Mouse (Mus musculus) thymus, adult 18-20 months (tissue): ENCODE data around the gene Ank2.

Source experiments
- DNase-seq, 2 experiments: peaks; one replicate each; pipeline ENCODE4 v3.0.0; 2022; ENCODE audit warnings: mixed read lengths in 2 of 2

Ank2 gene

DNA sequence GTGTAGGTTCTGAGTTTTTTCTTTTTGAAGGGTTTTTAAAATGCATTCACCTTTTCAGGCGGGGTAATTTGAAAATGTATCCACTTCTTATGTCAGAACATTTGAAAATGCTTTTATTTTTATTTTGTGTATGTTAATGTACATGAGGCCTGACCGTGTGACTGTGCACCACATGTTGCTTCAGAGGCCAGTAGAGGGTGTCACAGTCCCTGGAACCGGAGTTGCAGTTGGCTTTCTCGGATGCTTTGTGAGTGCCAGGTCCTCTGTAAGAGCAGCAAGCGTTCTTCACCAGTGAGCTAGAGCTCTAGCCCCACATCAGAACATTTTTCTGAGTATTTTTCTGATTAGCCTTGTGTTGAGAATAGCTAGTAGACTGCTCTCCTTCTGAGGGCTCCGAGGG is 484.0 kb downstream of the Ank2 start:
- DNase-seq: no peak

DNA sequence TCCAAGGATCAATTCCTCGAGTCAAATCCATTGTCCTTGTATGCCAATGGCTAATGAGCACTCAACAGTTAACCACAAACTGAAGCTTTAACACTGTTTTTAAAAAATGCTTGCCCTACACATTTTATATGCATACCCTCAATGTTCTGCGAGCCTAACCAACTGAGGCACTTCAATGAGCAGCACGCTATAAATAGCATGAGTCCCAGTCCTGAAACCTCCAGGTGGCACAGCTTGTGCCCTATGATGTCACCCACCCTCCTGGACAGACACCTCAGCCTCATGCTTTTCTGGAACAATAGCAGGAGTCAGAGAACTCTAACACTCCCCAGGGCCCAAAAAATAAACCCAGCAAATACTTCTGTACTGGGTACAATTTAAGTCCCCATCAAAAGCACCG is 485.2 kb downstream of the Ank2 start:
- no peak for DNase-seq

DNA sequence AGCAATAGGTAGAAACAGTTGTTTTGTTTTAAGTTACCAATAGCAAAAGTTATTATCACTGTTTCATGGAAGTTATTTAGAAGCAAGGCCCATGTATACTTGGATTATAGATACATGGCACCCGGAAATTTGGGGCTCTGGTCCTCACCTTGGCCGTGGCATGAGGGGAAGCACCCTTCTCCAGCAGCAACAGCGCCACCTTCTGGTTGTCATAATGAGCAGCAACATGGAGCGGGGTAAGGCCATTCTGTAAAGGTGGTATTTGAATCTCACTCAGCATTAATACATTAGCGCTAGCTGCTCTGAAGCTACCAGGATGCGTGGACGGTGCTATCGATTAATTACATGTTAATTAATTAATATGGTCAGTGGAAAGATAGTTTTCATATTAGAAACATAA is 486.6 kb downstream of the Ank2 start:
- DNase-seq: no peak

DNA sequence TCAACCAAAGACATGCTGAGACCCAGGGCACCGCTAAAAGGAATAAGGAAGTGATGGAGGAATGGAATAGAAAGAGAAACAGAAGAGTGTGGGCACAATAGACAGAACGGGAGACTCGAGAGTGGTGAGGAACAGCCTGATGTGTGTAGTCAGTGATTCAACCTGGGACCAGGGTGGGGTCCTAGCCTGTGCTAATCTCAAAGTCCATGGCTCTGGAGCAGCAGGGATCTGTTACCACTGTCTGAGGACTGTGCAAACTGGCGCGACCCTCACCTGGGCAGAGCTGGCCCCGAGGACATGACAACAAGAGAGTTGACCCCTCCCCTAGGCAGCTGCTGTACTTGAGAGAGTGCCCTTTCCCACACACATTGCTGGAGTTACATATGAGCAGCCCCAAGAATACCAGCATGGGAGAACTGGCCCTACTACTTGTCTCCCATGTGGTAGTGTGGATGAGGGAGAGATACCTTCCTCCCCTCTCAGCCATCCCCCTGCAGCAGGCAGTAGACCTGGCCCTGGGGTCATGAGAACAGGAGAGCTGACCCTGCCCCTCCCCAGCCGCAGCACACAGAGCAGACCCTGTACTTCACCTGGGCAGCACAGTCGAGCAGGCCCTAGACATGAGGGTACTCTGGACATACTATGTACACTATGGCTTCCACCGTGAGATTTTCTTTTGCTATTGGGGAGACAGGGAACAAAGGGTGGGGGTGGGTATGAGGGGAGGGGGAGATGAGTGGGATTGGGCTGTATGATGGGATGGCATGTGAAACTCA is 493.1 kb downstream of the Ank2 start:
- no peak for DNase-seq

DNA sequence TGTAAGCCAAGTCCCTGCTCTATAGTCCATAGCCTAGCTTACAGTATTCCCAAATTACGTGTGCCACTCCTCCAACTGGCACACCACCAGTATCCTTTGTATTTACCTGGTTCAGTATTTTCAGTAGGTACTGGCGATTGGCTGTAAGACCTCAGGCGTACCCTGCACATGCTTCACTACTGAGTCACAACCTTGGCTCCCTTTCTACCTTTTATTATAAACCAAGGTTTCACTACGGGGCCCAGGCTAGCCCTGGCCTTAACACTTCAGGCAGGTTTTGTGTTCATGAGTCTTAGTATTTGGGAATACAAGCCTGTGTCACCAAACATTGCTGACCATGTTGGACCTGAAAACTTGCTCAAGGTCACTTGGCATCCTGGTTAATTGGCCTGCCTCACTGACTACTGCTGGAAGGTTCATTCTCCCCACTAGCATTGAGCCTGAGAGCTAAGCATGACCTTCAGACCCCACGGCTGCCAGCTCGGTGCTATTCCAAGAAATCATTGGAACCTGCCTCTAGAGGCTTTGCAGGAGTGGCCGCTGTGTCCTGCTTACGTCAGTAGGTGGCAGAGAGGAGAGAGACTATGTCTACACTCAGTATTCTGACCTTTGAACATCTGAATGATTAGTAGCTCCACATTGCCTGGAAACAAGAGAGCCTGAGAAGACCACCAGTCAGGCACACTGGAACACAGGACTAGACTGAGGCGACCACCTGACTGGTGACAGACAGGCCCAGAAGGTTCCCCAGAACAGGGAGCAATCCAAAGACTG is 494.1 kb downstream of the Ank2 start:
- DNase-seq: no peak

DNA sequence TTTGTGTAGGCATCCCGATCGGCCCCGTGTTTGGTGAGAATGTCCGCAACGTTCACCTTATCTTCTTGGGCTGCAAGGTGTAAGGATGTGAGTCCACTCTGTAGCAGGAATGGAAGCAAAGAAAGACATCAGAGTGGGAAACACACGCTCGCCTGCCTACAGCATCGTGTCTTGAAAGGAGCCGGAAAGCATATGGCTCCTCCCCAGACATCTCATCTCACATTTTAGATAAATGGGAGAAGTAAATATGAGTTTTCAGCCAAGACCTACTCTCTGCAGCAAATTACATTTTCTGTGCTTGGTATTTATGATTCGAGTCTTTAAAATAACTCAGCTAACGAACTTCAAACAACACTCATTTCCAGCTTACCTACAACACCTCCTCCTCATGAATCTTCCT is 495.2 kb downstream of the Ank2 start:
- no peak for DNase-seq

DNA sequence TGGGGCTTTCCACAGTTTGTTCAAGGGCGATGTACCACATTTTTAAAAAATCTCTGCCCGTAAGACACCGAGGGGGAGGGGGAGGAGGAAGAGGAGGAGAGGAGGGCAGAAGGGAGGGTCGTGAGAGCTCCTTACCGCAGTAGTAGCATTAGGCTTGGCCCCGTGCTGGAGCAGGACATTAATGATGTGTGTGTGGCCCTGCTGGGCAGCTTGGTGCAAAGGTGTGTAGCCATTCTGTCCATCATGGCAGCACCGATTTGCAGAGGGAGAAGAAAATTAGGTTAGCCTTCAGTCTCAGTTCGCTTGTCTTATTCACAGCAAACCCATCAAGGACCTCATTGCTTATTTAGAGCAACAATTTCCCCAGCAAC is 500.4 kb downstream of the Ank2 start:
- no peak for DNase-seq

DNA sequence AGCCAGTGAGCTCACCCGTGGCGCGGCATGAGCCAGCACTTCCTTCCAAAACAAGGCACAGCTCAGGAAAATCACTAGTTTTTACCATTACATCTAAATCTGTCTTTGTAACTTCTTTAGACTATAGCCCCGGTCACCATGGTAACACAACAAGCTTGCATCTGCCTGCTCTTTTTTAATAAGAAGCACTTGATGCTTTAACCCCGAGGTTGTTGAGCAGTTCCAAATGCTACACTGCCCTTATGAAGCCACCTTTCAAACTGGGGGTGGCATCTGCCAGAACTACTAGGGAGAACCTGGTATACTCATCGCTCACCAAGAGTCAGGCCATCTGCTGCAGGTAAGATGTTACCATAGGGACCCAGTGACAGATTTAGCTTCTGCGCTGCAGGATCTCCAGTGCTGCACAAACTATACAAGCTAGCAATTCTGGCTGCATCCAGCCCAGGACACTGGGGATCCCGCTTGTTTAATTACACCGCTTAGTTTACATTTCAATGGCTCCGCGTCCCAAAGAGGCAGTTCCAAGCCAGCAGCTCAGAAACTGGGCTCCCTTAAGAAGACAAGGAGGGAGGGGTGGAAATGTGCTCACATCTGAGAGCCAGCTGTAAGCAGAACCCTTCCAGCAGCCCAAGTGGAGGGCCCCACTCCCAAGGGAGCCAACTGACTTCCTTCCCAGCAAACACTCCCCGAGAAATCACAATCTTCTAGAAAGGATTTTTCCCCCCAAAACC is 501.0 kb downstream of the Ank2 start:
- DNase-seq: no peak

DNA sequence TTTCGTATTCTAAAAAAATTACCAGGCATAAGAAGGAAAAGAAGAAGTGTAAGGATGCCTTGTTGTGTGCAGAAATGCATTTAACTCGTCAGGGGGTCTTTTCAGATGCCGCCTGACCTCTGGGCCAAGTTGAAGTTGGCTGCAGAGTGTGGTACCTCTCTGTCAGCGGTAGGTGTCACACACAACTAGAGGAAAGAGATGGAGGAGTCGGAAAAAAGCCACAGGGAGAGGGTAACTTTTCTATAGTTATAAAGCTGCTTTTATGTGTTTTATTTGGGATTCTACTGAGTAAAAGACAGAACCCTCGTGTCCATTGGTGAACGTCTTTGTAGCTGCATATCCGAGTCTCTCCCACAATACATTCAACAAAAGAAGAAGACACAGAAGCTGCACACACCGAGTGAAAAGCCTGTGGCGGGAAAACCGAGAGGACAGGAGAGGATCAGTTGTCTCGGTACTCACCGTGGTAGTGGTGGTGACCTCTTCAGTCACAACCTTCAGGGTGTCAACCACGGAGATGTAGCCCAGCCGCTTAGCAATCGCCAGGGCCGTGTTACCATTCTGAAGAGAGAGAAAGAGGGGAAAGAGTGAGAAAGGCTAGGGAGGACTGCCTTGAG is 501.7 kb downstream of the Ank2 start:
- no peak for DNase-seq

DNA sequence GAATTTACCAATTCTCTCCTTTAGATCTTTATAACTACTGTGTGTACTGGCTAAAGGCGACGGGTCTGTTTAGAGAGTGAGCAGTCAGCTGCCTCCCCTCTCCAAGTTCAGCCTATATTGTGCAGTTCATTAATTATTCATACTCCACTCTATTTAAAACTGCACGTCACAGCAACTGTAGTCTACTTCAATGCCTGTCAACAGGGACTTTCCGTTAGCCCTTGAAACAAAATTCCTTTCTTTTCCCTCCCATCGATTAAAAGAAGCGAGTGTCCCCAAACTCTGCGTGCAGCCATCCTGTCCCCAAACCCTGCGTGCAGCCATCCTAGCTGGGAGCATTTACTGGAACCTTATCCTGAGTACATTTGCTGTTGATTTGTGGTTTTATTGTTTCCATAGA is 502.4 kb downstream of the Ank2 start:
- DNase-seq: no peak

DNA sequence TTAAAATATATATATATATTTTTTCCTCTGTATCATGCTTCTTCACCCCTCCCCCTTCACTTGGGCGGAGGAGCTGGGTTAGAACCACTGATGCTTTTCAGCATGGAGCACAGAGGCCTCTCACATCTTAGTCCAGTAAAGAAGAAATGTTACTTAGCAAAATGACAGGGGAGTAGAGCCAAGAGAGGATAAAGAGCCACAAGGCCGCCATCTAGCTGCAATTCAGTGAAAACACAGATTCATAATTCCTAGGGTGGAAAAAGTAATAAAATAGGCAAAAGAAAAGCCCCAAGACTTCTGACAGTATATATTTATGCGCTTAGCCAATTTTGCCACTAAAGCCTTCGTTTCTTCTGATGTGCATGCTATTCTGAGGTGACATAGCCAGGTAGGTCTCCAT is 503.2 kb downstream of the Ank2 start:
- DNase-seq: no peak

DNA sequence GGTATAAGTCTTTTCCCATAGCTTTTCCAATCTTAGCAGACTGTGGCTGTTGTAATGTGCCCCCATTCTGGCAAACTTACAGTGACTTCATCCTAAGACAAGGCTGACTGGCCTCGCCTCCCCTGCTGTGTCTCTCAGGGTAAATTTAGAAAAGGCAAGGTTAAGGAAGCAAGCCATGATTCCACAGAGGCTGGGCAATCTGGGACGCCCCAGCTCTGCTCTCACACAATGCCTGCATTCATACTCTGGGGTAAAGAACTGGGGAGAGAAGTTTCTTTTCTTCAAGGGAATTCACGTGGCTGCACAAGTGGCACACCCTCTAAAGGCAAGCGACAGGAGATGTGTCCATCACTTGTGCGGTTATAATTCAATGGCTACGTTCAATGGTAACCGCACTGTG is 505.0 kb downstream of the Ank2 start:
- no peak for DNase-seq

DNA sequence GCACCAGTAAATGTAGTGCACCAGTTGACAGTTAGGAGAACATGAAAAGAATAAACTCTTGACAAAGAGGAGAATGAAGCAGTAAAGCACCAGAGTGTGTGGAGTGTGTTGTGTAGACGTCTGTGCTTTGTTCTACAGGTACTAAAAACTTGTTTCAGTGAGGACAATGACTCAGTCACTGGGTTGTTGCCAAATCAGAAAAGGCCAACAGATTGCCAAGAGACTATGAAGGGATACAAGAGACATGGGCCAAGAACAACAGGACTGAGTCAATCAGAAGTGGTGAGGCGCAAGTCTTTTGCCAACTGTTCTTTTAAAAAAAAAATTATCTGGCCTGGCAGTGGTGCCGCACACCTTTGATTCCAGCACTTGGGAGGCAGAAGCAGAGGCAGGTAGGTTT is 509.2 kb downstream of the Ank2 start:
- DNase-seq: no peak

DNA sequence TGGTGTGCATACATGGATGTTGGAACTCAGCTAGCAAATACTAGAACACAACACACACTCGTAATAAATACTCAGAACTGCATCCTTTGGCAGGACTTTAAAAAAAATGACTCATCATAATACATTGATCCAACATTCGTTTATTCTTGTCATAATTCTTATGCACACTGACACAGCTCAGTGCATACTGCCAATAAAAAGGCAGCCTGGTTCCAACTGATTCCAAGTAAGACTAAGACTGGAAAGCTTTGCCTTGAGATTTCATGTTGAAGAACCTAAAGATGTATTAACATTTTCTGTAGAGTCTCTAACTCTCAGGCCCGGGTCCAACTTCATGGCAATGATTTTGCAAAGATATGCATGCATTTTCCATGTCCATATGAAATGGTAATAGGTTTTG is 512.5 kb downstream of the Ank2 start:
- no peak for DNase-seq

DNA sequence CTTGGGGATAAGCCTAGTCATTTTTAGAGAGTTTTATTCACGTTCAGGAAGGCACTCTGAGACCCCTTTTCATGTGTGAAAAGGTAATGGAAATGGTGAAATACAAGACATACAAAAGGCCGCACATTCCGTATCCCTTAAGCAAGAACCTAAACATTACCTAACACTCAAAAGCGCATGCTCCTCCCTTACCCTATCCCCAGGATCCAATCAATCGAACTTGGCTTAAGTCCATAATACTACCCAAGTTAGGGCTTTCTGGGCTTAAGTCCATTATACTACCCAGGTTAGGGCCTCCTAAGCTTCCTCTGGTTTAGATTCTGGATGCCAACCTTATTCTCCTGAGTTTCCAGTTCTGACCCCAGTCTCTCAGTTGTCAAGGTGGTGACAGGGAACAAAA is 516.3 kb downstream of the Ank2 start:
- no peak for DNase-seq

DNA sequence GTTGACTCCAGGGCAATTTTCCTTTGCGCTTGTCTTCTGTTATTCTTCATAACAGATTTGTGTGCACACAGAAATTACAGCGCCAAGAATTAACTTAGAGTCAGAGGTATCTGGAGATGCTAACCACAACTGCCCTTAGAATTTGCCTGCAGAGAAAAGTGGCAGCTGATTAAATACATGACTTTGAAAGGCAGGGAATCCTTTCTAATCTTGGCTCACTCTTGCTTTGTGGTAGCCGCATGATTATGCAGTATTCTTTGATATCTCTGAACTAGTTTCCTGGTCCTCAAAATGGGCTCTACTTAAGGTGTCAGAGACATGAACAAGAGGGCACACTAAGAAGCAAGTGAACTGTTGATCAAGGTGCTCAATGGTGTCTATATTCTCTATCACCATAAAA is 518.0 kb downstream of the Ank2 start:
- no peak for DNase-seq

DNA sequence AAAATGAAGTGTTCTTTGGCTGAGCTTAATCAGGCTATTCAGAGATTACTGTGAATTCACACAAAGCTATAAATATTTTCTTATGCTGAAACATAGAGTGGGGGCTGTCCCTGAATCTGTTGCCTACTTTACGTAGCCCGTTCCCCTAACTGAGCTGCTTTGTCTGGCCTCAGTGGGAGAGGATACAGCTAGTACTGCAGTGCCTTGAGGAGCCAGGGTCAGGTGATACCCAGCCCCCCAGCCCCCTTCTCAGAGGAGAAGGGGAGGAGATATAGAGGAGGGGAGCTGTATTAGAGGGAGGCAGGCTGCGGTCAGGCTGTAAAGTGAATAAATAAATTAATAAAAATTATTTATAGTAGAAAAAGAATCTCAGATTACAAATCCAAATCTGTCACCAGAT is 519.5 kb downstream of the Ank2 start:
- DNase-seq: no peak

DNA sequence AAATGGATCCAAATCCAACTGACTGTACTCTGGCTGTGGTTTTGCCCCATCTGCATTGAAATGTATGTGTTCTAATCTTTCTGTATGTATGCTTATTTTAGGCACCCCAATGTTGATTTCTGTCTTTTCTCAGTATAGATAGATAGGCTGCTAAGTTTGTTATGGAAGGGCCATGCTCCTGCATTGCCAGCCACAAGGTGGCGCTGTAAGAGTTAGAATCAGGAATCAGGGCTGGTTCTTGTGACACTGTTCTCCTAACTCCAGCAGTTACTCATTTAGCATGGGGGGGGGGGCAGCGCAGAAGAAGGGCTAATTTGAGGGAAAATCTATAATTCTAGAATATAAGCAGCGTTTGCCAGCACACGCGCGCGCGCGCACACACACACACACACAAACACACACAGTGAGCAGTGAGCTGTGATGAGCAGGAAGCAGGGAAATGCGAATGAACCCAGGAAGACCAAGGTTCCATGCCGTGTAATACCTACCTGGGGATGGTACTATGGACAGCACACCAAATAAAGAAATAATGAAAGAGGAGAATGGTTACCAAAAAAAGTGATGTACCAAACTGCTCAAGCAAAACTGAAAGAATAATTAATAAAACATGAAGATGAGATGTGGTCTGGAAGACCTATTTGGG is 520.3 kb downstream of the Ank2 start:
- DNase-seq: no peak

DNA sequence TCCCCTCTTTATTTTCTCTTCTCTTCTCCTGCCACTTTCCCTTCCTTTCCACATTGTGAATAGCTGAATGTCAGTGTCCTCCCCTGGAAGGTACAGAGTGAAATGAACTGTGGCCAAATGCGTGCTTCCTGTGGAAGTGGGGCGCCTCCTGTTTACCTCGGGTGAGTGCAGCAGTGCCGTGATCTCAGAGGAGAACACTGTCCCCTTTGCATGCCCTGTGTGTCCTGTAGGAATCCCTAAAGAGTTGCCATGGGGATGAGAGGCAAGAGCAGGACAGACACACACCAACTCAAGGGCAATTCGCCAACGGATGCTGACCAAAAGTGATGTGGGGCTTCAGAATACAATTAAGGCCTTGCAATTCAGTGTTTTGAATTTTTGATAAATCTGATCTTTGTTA is 521.8 kb downstream of the Ank2 start:
- DNase-seq: no peak

DNA sequence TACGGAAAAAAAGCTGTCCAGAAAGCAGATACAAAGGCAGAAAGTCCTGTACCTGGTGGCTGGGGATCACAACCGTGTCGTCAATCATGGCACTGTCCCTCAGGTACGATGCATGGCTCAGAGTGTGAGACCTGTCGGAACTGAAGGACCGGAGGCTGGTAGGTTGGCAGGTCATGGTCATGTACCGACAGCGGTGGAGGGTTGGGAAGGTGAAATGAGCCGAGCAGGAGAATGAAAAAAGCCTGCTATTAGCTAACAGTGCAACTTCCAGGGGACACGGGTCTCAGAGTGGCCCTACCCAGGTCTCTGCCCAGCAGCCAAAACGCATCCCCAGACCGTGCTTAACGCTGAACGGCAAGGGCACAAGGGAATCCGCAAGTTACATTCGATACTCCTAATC is 522.4 kb downstream of the Ank2 start:
- no peak for DNase-seq

DNA sequence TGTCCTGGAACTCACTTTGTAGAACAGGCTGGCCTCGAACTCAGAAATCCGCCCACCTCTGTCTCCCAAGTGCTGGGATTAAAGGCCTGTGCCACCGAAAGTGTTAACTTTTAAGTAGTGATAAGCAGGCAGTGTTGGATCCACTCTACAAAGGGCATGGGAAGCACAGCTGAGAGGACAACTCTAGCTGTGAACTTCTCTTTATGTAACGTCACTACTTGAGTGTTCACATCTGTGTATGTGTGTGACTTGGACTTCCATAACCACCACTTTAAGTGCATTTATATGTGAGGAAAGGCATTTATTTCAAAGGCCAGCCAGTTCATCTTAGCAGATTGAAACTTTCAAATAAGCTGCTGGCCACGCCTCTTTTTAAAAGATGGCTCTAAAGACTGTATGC is 523.7 kb downstream of the Ank2 start:
- DNase-seq: no peak

DNA sequence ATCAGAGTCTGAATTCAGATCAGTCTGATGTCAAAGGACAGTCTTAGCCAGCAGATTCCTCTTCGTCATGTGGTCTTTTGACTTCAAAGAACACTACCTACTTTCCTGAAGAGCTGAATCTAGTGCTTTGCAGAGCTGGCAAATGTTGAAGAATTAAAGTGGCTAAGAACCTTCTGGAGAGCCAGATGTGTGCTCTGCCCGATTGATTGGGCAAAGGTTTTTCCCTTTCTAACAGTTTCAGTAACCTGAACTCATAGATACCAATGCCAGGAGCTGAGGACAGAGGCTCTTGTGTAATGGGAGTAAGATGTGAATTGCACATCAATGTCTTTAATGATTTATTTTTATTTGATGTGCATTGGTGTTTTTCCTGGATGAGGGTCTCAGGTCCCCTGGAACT is 525.6 kb downstream of the Ank2 start:
- no peak for DNase-seq

DNA sequence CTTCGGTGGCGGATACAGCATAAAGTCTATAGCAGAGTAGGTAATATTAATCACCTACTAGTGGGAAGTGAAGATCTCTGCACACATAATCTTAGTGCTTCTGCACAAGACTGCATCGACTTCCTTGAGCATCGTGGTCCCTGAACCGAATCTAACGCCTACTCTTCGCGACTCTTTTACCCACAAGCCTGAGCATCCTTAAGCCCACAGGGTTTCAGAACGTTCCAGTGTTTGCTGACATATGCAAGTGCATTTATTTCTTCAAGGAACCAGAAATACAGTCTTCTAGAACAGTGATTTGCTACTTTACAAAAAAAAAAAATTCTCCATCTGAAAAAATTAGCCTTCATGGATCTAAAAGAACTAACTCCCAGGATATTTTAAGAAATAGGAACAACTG is 527.6 kb downstream of the Ank2 start:
- no peak for DNase-seq
